ENCODE assay signal across 8 mouse cellular contexts in the genomic region with DNA sequence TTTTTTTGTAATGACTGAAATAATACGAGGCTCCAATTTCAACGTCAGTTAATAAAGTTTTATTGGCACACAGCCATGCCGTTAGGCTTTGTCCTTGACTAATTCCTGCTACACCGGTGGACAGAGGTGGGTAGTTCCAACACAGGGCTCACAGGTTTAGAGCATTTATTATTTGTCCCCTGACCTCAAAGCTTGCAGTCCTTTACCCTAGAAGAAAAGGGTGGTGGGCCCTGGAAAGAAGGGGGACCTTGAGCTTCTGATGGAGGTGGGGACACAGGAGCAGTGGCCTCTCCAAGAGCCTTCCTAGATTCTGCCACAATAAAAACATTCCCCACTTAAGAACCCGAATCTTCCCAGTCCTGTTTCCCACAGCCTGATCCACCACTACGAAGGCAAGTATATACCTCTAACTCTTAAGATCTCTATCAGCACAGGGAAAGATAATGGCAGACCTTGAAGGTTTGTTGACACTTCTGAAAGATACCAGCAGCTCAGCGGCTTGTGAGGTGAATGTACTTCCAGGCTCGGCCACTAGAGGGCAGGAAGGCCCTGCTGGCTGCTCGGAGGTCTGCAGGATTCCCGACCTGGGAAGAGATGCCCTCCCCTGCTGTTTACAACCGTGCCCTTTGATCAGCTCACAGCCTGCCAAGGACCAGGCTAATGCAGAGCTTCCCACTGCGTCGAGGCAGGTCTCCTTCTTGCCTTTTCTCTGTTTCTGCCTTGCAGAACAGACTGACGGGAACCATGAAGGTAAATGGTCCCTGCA. TPM values are rescaled to one million over a fixed set of nuclear protein-coding genes. Genes with fewer than 3 reads are reported as not detected.
DNase-seq lines count a peak whose midpoint lies in the region; ATAC-seq and TF ChIP-seq lines count a peak whose summit lies in the region.

No protein-coding gene starts in this region.

- peak; percentile 95 for DNase-seq in kidney, postnatal 10 days
- peak in 2 of 3 experiments; percentile 32 to 35 for DNase-seq in liver, embryonic 14.5 days (ENCODE audit: low read depth in 3 of 3, low spot score in 3 of 3)

- no peak overlapping the region for H3K4me3 ChIP-seq in C2C12 (ENCODE audit: insufficient read depth, poor library complexity, severe bottlenecking)
- H3K4me3 ChIP-seq in bone marrow macrophage, adult 2 months (ENCODE audit: insufficient read depth, low read length) = no peak overlapping the region
- H3K4me3 ChIP-seq in embryonic facial prominence, embryonic 15.5 days (replicated peaks) = no peak overlapping the region
- no peak overlapping the region for H3K4me3 ChIP-seq in heart, embryonic 14.5 days (ENCODE audit: control insufficient read depth in 1 of 2, insufficient read depth in 1 of 2, low read depth in 1 of 2, low read length in 2 of 2)
- no peak overlapping the region for H3K4me3 ChIP-seq in liver, embryonic 14.5 days (ENCODE audit: insufficient read depth in 1 of 2, low read depth in 2 of 2, low read length in 2 of 2)
- H3K4me3 ChIP-seq in neural tube, embryonic 14.5 days (ENCODE audit: low read depth, low read length) = no peak overlapping the region
- H3K4me3 ChIP-seq in testis, adult 2 months (ENCODE audit: control insufficient read depth, low read depth, low read length) = no peak overlapping the region

- H3K4me1 ChIP-seq in bone marrow macrophage, adult 2 months (ENCODE audit: control insufficient read depth, insufficient read depth, low read length) = no peaks in the 10 kb centered on the region
- peaks cover 24% of the 10 kb centered on the region for H3K4me1 ChIP-seq in embryonic facial prominence, embryonic 15.5 days
- peaks cover 6 to 12% of the 10 kb centered on the region in 2 experiments; a peak in 3 of 4 replicates for H3K4me1 ChIP-seq in heart, embryonic 14.5 days (ENCODE audit: control insufficient read depth in 2 of 2, insufficient read depth in 2 of 2, low read length in 2 of 2)
- H3K4me1 ChIP-seq in liver, embryonic 14.5 days (replicated peaks; ENCODE audit: control insufficient read depth in 2 of 2, insufficient read depth in 2 of 2, low read length in 1 of 2) = no peaks in the 10 kb centered on the region
- peaks cover 13% of the 10 kb centered on the region; the same call in 1 of the 2 replicates for H3K4me1 ChIP-seq in neural tube, embryonic 14.5 days (ENCODE audit: control insufficient read depth, insufficient read depth, low read length)
- H3K4me1 ChIP-seq in testis, adult 2 months (ENCODE audit: control insufficient read depth, insufficient read depth, low read length) = no peaks in the 10 kb centered on the region; the same call in 1 of the 2 replicates

- TF ChIP-seq EP300 in liver, embryonic 14.5 days (IDR thresholded peaks at IDR 0.05; ENCODE audit: low read depth) = no peak

- H3K79me3 ChIP-seq in C2C12 (ENCODE audit: low read depth) = no peaks in the 10 kb centered on the region

- H3K9me3 ChIP-seq in embryonic facial prominence, embryonic 15.5 days (replicated peaks) = no peaks in the 10 kb centered on the region
- no peaks in the 10 kb centered on the region for H3K9me3 ChIP-seq in heart, embryonic 14.5 days (ENCODE audit: control insufficient read depth, low read length)
- no peaks in the 10 kb centered on the region for H3K9me3 ChIP-seq in liver, embryonic 14.5 days (ENCODE audit: control insufficient read depth, low read length)
- H3K9me3 ChIP-seq in neural tube, embryonic 14.5 days (ENCODE audit: control insufficient read depth, low read length) = no peaks in the 10 kb centered on the region

- WGBS in embryonic facial prominence, embryonic 15.5 days = 22% methylated on average over 14 of the region's 14 CpGs
- 22% methylated on average over 14 of the region's 14 CpGs for WGBS in heart, embryonic 14.5 days
- 21% methylated on average over 14 of the region's 14 CpGs for WGBS in liver, embryonic 14.5 days (ENCODE audit: insufficient replicate concordance)
- 20% methylated on average over 14 of the region's 14 CpGs for WGBS in neural tube, embryonic 14.5 days

- no peak overlapping the region for H3K9ac ChIP-seq in embryonic facial prominence, embryonic 15.5 days
- no peak overlapping the region for H3K9ac ChIP-seq in heart, embryonic 14.5 days (ENCODE audit: low read length)
- no peak overlapping the region for H3K9ac ChIP-seq in liver, embryonic 14.5 days (replicated peaks)
- no peak overlapping the region; the same call in 1 of the 2 replicates for H3K9ac ChIP-seq in neural tube, embryonic 14.5 days (replicated peaks; ENCODE audit: low read depth, low read length)

- ATAC-seq in embryonic facial prominence, embryonic 15.5 days (ENCODE audit: insufficient number of reproducible peaks, low FRiP score, low TSS enrichment, low read depth) = no peak
- ATAC-seq in heart, embryonic 14.5 days (ENCODE audit: insufficient number of reproducible peaks, insufficient read depth, low FRiP score, low read depth) = no peak
- 0 out of 2 replicates have a peak, but pooled peaks have one; percentile 13 for ATAC-seq in liver, embryonic 14.5 days (ENCODE audit: insufficient read depth)
- ATAC-seq in neural tube, embryonic 14.5 days (ENCODE audit: low read depth) = peak; percentile 81

- TF ChIP-seq CTCF in C2C12 (IDR thresholded peaks at IDR 0.05; ENCODE audit: control insufficient read depth, insufficient read depth, insufficient read length) = peak; percentile 88
- TF ChIP-seq CTCF in bone marrow macrophage, adult 2 months (IDR thresholded peaks at IDR 0.05; ENCODE audit: low read depth, low read length) = peak; percentile 78
- peak; percentile 98 for TF ChIP-seq CTCF in liver, embryonic 14.5 days (IDR thresholded peaks at IDR 0.05; ENCODE audit: low read depth)
- peak; percentile 96; the same call in 1 of the 2 replicates for TF ChIP-seq CTCF in testis, adult 2 months (IDR thresholded peaks at IDR 0.05; ENCODE audit: control insufficient read depth, insufficient read depth, insufficient replicate concordance, low read depth, low read length)

- TF ChIP-seq POLR2A in bone marrow macrophage, adult 2 months (IDR thresholded peaks at IDR 0.05; ENCODE audit: borderline replicate concordance, low read depth, low read length) = no peak
- TF ChIP-seq POLR2A in testis, adult 2 months (IDR thresholded peaks at IDR 0.05; ENCODE audit: control insufficient read depth, low read depth, low read length) = no peak

- H3K79me2 ChIP-seq in C2C12 (ENCODE audit: control insufficient read depth, insufficient read depth) = no peaks in the 10 kb centered on the region

- H3K27ac ChIP-seq in bone marrow macrophage, adult 2 months (ENCODE audit: insufficient read depth, low read depth, low read length) = no peak overlapping the region
- no peak overlapping the region for H3K27ac ChIP-seq in embryonic facial prominence, embryonic 15.5 days (replicated peaks)
- no peak overlapping the region for H3K27ac ChIP-seq in heart, embryonic 14.5 days (replicated peaks in 1 of 2; ENCODE audit: control insufficient read depth in 1 of 2, insufficient read depth in 1 of 2, low read depth in 2 of 2, low read length in 2 of 2)
- H3K27ac ChIP-seq in liver, embryonic 14.5 days = no peak overlapping the region
- no peak overlapping the region for H3K27ac ChIP-seq in neural tube, embryonic 14.5 days (ENCODE audit: low read depth, low read length)
- H3K27ac ChIP-seq in testis, adult 2 months (ENCODE audit: control insufficient read depth, insufficient read depth, low read depth, low read length) = no peak overlapping the region

- H3K36me3 ChIP-seq in C2C12 (ENCODE audit: control insufficient read depth, insufficient read depth) = no peaks in the 10 kb centered on the region
- no peaks in the 10 kb centered on the region for H3K36me3 ChIP-seq in embryonic facial prominence, embryonic 15.5 days
- H3K36me3 ChIP-seq in heart, embryonic 14.5 days (ENCODE audit: control insufficient read depth, insufficient read depth, low read length) = no peaks in the 10 kb centered on the region
- H3K36me3 ChIP-seq in liver, embryonic 14.5 days (replicated peaks; ENCODE audit: control insufficient read depth, insufficient read depth, low read depth) = no peaks in the 10 kb centered on the region
- no peaks in the 10 kb centered on the region for H3K36me3 ChIP-seq in neural tube, embryonic 14.5 days (ENCODE audit: control insufficient read depth, insufficient read depth, low read length)
- H3K36me3 ChIP-seq in testis, adult 2 months (ENCODE audit: control insufficient read depth, insufficient read depth, low read length) = no peaks in the 10 kb centered on the region

- H3ac ChIP-seq in C2C12 (ENCODE audit: control insufficient read depth, insufficient read length, low read depth) = no peak overlapping the region

- H3K4me2 ChIP-seq in embryonic facial prominence, embryonic 15.5 days (replicated peaks) = peak overlapping the region; percentile 39
- peak overlapping the region; percentile 42 for H3K4me2 ChIP-seq in heart, embryonic 14.5 days (ENCODE audit: low read length)
- no peak overlapping the region for H3K4me2 ChIP-seq in liver, embryonic 14.5 days (ENCODE audit: low read depth)
- H3K4me2 ChIP-seq in neural tube, embryonic 14.5 days (ENCODE audit: low read depth, low read length) = peak overlapping the region; percentile 15; the same call in 1 of the 2 replicates

- H3K27me3 ChIP-seq in C2C12 (ENCODE audit: control insufficient read depth, insufficient read depth, insufficient read length) = peaks cover 8% of the 10 kb centered on the region
- peaks cover 15% of the 10 kb centered on the region for H3K27me3 ChIP-seq in embryonic facial prominence, embryonic 15.5 days
- H3K27me3 ChIP-seq in heart, embryonic 14.5 days (ENCODE audit: control insufficient read depth, insufficient read depth, low read length) = peaks cover 28% of the 10 kb centered on the region
- H3K27me3 ChIP-seq in liver, embryonic 14.5 days (ENCODE audit: control insufficient read depth, insufficient read depth, low read length) = no peaks in the 10 kb centered on the region; the same call in 1 of the 2 replicates
- no peaks in the 10 kb centered on the region for H3K27me3 ChIP-seq in neural tube, embryonic 14.5 days (ENCODE audit: control insufficient read depth, insufficient read depth, low read length)
- no peaks in the 10 kb centered on the region for H3K27me3 ChIP-seq in testis, adult 2 months (ENCODE audit: control insufficient read depth, insufficient read depth, low read length)

RNA-seq across cellular contexts. Expression of a gene that starts 17.7 kb away (rescaled TPM):
- 40.2 TPM for polyA plus RNA-seq in C2C12 (2012; fragmentation: generic; extraction: Trizol)
- polyA plus RNA-seq in bone marrow macrophage, adult 2 months (2012; ENCODE audit: insufficient read depth, insufficient read length, missing spikeins) = 56.1 and 65.3 TPM in 2 replicates
- polyA plus RNA-seq in embryonic facial prominence, embryonic 15.5 days (2015; fragmentation: Nextera tagmentation; extraction: Ambion mirVana) = 3.1 and 3.7 TPM in 2 replicates
- polyA plus RNA-seq in heart, embryonic 14.5 days (2014; fragmentation: Nextera tagmentation; extraction: Ambion mirVana) = 2.7 and 2.9 TPM in 2 replicates
- polyA plus RNA-seq in liver, embryonic 14.5 days (2012; rRNA removed) = 1.4 and 1.7 TPM in 2 replicates
- polyA plus RNA-seq in liver, embryonic 14.5 days (2014; fragmentation: Nextera tagmentation; extraction: Ambion mirVana) = 0.67 and 1.2 TPM in 2 replicates
- polyA plus RNA-seq in neural tube, embryonic 14.5 days (2014; fragmentation: Nextera tagmentation; extraction: Ambion mirVana) = 0.36 and 0.42 TPM in 2 replicates
- 24.9 and 27.1 TPM in 2 replicates for polyA plus RNA-seq in testis, adult 2 months (2012; rRNA removed)

RNA-seq across cellular contexts. Expression of a gene that starts 34.0 kb away (rescaled TPM):
- 0.14 TPM for polyA plus RNA-seq in C2C12 (2012; fragmentation: generic; extraction: Trizol)
- polyA plus RNA-seq in bone marrow macrophage, adult 2 months (2012; ENCODE audit: insufficient read depth, insufficient read length, missing spikeins) = not detected in 2 replicates
- 0.79 and 0.91 TPM in 2 replicates for polyA plus RNA-seq in embryonic facial prominence, embryonic 15.5 days (2015; fragmentation: Nextera tagmentation; extraction: Ambion mirVana)
- polyA plus RNA-seq in heart, embryonic 14.5 days (2014; fragmentation: Nextera tagmentation; extraction: Ambion mirVana) = not detected in 2 replicates
- polyA plus RNA-seq in liver, embryonic 14.5 days (2012; rRNA removed) = not detected in 2 replicates
- not detected in 2 replicates for polyA plus RNA-seq in liver, embryonic 14.5 days (2014; fragmentation: Nextera tagmentation; extraction: Ambion mirVana)
- polyA plus RNA-seq in neural tube, embryonic 14.5 days (2014; fragmentation: Nextera tagmentation; extraction: Ambion mirVana) = 21.0 and 25.3 TPM in 2 replicates
- 162 and 173 TPM in 2 replicates for polyA plus RNA-seq in testis, adult 2 months (2012; rRNA removed)

RNA-seq across cellular contexts. Expression of a gene that starts 34.1 kb away (rescaled TPM):
- 0.01 TPM for polyA plus RNA-seq in C2C12 (2012; fragmentation: generic; extraction: Trizol)
- not detected in 2 replicates for polyA plus RNA-seq in bone marrow macrophage, adult 2 months (2012; ENCODE audit: insufficient read depth, insufficient read length, missing spikeins)
- 0.37 and 0.43 TPM in 2 replicates for polyA plus RNA-seq in embryonic facial prominence, embryonic 15.5 days (2015; fragmentation: Nextera tagmentation; extraction: Ambion mirVana)
- polyA plus RNA-seq in heart, embryonic 14.5 days (2014; fragmentation: Nextera tagmentation; extraction: Ambion mirVana) = not detected in 2 replicates
- polyA plus RNA-seq in liver, embryonic 14.5 days (2012; rRNA removed) = 0.02 TPM in 1 of 2 replicates, not detected in the other
- not detected in 2 replicates for polyA plus RNA-seq in liver, embryonic 14.5 days (2014; fragmentation: Nextera tagmentation; extraction: Ambion mirVana)
- polyA plus RNA-seq in neural tube, embryonic 14.5 days (2014; fragmentation: Nextera tagmentation; extraction: Ambion mirVana) = 3.6 and 3.8 TPM in 2 replicates
- polyA plus RNA-seq in testis, adult 2 months (2012; rRNA removed) = 0.07 and 0.14 TPM in 2 replicates

Comparison
In these comparisons a context has a peak if more than half of its experiments do, and no peak if none do; other contexts are left out.
1. ATAC-seq: peak in liver, embryonic 14.5 days (single experiment) and neural tube, embryonic 14.5 days (single experiment); none in embryonic facial prominence, embryonic 15.5 days (single experiment) and heart, embryonic 14.5 days (single experiment).
2. RNA of a gene that starts 34.0 kb away (polyA plus RNA-seq): 162 to 173 TPM in testis, adult 2 months and 21.0 to 25.3 TPM in neural tube, embryonic 14.5 days; 0.79 to 0.91 TPM in embryonic facial prominence, embryonic 15.5 days, not detected in heart, embryonic 14.5 days, 0.14 TPM in C2C12 (single experiment), not detected in bone marrow macrophage, adult 2 months and not detected in liver, embryonic 14.5 days; every median in the first group is over 10 times any median in the second.
3. Peak in every context shown above with its lines, with median percentiles within 50 percentile points of each other: CTCF ChIP-seq.